Mouse (Mus musculus) lung, postnatal 4 days (tissue): ENCODE data around the gene Dync1i2.

Experiments used
- DNase-seq, 2 experiments: peaks; one replicate each; pipeline ENCODE4 v3.0.0; 2021

Dync1i2 gene

DNA sequence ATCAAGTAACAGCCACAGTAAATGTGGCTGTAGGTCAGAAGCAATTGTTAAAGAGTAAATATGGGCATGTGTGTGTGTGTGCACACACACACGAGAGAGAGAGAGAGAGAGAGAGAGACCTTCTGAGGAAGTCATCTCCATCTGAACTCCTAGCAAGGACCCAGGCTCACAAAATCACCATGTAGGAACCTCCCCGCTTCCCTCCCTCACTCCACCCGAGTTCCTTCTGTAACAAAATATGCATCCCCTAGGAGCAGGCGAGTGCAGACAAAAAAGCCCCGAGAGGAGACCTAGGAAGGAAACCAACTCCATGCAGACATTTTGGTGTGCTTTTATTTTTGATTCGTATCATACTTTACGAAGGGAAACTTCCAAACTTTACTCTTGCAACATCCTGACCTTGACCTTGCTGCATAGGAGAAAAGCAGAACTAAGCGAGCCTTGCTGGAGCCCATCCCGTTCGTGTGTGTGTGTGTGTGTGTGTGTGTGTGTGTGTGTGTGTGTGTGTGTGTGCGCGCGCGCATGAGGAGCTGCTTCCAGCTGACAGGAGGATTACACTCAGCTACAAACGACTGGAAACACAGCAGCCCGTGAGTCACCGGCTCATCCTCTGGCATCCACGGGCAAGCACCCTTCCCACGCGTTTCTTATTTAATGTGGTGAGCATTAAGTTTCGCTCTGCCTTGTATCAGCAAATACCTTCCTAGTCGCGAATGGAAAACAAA is 62.6 kb downstream of the Dync1i2 start:
- peak; percentile 53 to 65 for DNase-seq

DNA sequence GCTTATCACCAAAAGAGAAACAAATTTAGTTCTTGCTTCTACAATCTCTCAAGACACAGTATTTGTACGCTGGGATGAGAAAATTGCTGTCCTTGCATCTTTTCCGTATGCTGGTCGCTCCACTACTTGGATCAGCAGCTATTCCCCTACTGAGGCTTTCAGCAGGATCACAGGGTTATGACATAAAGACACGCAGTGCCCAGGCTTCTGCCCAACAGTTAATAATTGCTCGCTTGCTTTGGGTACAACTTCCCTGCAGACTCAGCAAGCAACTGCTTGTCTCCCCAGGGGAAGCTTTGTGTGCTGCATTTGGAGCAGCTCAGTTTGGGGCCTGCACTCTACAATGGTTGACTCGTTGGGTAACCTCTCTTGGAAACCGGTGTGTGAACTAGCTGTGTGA is 64.2 kb downstream of the Dync1i2 start:
- DNase-seq = no peak

DNA sequence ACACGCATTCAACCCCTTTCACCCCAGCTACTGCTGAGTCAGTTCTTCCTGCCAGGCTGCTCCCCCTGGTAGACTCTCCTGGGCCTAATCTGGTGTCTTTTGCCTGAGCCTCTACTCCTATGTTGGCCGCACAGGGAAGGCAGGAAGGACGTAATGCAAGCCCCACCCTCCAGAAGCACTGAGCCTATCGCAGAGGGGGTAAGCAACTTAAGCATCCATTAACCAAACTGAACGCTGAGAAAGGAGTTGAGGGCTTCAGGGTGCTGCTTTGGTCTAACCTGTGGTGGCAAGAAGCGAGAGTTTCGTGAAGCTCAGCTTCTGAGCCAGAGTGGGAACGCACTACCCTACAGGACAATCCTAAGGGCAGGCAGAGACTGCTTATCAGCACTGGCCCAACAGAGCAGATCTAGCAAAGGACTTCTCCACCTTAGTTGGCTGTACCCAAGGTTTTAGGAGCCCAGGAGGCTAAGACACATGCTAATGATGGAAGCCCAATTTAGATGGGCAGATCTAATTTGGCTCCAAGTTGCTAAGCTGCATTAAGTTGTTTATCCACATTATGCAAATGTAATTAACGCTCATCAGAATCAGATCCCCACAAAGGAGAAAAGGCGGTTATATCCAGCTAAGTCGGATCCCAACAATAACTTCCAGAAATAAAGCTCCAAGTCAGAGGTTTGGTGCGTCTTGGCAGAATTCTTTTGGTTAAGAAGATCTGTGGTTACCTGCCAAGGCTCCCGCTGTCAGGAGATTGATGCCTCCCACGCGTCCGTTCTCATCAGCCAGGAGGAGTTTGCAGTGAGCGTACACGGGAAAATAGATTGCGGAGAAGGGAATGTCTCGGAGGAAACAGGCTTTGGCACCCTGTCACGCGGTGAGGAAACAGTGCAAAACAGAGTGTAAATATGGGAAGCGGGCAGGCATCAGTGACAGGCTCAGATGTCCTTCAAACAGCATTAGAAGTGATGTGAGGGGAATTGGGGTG is 67.6 kb downstream of the Dync1i2 start:
- no peak for DNase-seq

DNA sequence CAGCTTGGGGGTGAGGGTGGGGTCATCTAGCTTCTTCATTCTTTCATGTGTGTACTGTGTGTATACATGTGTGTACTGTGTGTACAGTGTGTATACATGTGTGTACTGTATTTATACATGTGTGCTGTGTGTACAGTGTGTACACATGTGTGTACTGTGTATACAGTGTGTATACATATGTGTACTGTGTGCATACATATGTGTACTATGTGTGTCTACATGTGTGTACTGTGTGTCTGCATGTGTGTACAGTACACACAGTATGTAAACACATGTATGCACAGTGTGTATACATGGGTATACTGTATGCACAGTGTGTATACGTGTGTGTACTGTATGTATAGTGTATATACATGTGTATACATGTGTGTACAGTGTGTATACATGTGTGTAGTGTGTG is 70.5 kb downstream of the Dync1i2 start:
- DNase-seq = no peak

DNA sequence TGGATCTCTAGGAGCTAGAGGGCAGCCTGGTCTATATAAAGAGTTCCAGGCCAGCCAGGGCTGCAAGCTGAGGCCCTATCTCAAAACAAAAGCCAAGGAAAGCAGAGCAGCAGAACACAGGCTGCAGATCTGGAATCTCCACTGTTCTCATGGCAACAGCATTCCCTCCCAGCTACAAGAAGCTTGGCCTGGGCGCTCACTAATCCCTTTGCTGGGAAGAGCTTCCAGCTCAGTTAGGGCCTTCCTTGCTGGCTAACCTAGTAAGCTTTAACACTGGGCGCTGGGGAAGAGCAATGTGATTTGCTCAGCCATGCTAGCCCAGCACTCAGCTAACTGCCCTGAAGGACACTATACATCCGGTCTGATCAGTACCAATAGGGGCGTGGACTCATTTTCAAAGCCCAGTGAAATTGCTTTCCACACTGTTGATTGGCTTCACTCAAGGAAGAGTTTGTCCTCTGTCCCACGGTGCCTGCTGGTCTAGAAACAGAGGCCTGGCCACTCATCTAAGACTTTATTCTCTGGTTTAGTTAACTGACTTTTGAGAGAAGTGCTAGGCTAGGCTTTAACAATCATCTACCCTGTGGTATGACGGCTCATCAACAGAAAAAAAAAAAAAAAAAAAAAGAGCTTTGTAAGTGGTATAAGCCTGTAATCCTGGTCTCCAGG is 78.7 kb downstream of the Dync1i2 start:
- no peak for DNase-seq

DNA sequence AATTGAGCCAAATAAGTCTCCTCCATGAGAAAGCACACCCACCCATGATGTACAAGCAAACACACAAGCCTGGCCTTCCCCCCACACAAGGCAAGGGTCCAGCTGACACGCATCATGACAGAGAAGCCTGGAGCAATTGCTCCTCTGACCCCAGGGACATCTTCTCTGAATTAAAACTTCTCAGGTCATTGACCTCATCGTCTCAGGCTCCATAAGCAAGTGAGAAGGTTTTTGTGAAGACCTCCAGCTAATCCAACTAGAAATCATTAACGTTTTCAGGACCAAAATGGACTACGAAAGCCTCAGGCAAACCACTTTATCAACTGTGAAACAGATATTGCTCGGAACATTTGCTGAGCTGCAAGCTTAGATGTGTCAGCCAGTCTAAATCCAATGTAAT is 80.1 kb downstream of the Dync1i2 start:
- DNase-seq = no peak

DNA sequence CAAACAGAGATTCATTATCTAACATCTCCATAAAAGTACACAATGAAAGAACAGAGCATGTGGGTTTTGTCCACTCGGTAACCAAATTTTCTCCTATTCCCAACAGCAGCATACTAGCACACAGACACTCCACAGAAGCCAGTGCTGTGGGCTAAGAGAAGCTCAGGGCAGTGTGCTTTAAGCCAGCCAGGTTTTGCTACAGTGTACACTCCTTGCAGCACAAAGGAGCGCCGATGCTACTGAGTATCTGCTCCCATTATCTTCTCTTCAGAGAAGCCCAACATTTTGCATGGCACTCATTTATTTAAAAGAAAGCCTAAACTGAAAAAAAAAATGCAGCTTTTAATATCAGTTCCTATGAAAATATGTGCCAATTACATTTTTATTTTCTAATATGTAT is 82.5 kb downstream of the Dync1i2 start:
- no peak for DNase-seq

DNA sequence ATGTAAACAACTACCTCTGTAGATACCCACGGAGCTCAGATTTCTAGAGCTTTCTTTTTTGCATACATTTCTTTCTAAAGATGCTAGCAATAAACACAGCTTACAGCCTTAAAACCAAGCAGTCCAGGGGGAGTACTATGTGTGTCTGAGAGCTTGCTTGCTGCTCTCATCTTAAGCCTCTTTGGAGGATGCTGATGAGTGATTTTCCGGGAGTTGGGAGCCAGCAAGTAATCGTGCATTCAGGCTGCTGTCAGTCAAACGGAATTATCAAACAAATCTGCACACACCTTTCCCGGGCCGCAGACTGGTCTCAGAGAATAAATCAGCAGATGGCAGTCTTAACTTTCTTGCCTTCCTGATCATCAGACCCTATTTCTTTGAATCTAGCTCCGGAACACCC is 83.0 kb downstream of the Dync1i2 start:
- DNase-seq = no peak

DNA sequence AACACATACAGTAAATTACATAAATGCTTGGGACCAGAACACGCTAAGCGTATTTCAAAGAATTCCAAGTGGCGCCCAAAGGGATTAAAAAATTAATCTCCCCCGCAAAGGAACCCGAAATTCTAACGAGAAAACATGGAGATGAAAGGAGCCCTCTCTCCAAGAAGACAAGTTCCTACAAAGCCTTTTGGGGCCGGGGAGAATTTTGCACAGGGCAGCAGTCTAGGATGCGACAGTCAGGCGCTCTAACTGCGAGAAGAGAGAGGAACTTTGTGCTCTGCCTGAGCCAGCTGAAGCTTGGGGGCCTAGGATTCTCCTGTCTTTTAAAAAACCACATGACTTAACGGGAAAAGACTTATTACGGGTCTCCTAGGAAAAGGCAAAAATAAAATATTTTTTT is 84.3 kb downstream of the Dync1i2 start:
- no peak for DNase-seq

DNA sequence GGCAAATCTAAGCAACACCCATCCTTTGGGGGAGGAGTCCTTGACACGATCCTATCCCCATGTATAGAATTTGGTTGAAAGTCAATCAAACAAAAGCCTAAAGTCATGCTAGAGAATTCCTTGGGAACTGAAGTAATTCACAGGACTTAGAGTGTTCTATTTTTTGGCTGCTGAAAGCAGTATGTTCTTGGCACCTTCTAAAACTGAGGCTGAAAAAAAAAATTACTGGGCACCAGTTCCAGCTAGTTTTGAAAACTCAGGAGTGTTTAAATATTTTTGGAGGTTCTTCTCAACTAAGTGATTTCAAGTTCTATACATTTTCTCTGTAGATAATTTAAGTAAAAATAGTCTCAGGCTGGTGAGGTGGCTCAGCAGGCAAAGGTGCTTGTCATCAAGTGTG is 86.0 kb downstream of the Dync1i2 start:
- DNase-seq = no peak

DNA sequence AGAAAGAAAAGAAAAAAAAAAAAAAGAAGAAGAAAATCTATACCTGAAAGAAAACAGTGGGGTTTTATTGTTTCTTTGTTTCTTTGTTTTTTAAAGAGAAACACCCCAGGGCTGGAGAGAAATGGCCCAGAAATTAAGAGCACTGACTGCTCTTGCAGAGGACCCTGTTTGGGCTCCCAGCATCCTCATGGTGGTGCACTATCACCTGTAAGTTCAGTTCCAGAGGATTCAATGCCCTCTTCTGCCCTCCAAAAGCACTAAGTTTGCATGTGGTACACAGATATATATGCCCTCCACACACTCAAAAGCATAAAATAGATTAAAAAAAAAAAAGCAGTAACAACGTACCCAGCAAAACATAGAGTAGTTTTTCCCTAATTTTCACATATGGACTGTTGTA is 87.2 kb downstream of the Dync1i2 start:
- no peak for DNase-seq

DNA sequence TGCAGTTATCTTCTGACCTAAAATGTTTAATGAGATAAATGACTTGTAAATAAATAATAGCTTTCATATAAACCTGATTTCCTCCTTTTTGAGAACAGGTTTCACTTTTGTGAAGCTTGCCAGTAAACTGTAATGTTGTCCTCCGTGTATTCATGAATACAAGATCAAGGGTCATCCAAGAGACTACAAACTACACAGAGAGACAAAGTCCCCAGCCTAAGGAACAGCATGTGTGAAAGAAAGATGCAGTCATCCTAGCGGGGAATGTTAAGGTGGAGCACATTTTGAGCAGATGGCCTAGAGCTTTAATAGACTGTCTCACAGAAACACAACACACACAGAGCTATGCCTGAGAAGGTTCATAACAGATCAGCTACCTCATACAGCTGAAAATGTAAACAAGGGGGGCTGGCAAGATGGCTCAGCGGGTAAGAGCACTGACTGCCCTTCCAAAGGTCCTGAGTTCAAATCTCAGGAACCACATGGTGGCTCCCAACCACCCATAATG is 90.7 kb downstream of the Dync1i2 start:
- no peak for DNase-seq

DNA sequence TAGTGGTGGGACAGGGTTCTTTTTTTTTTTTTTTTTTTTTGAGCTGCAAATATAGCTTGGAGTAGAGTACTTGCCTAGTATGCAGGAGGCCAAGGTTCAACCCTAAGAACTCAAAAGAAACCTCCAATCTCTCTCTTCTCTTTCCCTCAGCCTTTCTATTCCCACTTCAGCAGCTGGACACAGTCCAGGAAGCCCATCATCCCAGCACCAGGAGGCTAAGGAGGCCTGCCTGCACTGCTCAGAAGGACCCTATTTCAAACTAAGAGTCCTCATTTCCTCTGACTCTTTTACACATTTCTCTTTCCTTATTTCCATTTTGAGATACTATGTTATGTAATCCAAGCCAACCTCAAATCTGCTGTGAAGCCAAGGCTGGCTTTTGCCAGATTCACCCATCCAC is 91.7 kb downstream of the Dync1i2 start:
- no peak for DNase-seq

DNA sequence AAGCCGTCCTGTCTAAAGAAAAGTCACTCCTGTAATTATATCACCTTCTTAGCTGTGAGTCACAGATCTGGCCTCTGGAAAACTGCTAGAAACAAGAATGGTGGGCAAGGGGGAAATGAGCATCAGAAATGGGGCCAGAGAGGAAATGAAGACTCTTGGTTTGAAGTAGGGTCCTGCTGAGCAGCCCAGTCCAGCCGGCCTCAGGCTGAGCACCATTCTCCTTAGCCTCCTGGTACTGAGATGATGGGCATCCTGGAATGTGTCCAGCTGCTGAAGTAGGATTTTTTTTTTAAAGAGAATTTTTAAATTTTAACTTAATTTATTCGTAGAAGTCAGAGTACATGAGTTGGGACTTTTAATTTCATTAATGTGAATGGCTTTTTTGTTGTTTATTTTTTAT is 93.3 kb downstream of the Dync1i2 start:
- DNase-seq = no peak

DNA sequence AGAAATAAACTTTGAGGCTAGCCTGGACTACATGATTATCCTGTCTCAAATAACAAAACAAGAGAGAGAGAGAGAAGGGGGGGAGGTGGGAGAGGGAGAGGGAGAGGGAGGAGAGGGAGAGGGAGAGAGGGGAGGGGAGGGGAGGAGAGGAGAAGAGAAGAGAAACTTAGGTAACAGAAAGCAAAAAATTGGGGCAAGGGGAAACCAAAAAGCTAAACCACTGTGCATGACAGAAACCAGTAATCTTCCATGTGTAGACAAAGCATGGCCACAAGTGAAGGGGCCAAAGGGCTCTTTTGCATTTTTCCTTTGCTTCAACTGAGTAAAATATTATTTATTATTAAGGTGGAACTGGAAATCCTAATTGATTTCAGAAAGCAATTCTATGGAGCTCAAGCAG is 94.9 kb downstream of the Dync1i2 start:
- no peak for DNase-seq

DNA sequence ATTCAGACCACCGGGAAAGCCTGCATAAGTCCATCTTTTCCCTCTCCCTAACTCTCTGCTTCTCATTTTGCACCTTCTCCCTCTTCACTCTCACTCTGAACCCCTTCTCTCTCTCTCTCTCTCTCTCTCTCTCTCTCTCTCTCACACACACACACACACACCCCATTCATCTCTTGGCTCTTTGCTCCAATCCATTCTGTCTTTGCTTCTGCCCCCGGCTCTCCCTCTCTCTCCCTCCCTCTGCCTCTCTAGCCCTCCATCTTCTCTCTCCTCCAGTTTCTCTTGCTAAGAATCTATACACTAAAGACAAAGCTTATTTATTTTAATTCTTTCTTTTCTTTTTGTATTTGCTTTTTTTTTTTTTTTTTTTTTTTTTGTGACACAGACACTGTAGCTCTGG is 98.2 kb downstream of the Dync1i2 start:
- no peak for DNase-seq

DNA sequence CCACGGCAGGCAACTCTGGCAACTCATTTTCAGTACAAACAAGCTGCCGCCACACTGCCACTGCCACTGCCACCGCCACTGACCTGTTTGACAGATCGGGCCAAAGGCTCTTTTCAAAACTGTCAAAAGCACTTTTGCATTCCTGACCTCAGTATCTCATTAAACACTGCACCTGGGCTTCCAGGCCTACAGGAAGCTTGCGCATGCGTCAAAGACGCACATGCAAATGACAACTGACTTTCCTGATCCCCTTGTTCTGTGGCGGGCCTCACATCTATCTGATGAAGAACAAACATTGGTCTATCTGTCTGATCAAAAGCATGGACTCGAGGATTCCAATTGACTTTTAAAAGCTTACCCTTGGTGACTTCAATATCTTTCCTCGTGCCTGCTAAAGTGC is 100.6 kb downstream of the Dync1i2 start:
- no peak for DNase-seq
